Mouse (Mus musculus) liver, embryonic 11.5 days (tissue): ENCODE measurements around the gene Stxbp6. TPM values are rescaled to one million over a fixed set of nuclear protein-coding genes. Genes with fewer than 3 reads are reported as not detected.

Experiments
- ATAC-seq: fragments of 200-750 bp; cut with Nextera tagmentation; replicated peaks from 2 replicates; pipeline ENCODE4 v1.8.0; 2017; ENCODE audit warnings: moderate number of reproducible peaks, mild to moderate bottlenecking, moderate TSS enrichment, moderate library complexity; ENCODE audit not compliant: low FRiP score
- DNase-seq: peaks from one replicate; pipeline ENCODE4 v3.0.0-alpha.2; 2017; ENCODE audit warnings: low spot score
- H3K27ac ChIP-seq: fragments of 300-500 bp; sonication (generic); 2 replicates; pipeline ENCODE4 v1.5.1; 2014; ENCODE audit warnings: mild to moderate bottlenecking, low read depth, low read length, control low read depth
- H3K27me3 ChIP-seq: fragments of 300-500 bp; sonication (generic); replicated peaks from 2 replicates; pipeline ENCODE4 v1.6.1; 2014; ENCODE audit warnings: low read length, mixed read lengths; ENCODE audit not compliant: control insufficient read depth, insufficient read depth
- H3K36me3 ChIP-seq: fragments of 300-500 bp; sonication (generic); 2 replicates; pipeline ENCODE4 v1.6.1; 2014; ENCODE audit warnings: mild to moderate bottlenecking, low read length, moderate library complexity, mixed read lengths; ENCODE audit not compliant: control insufficient read depth, insufficient read depth
- H3K4me1 ChIP-seq: fragments of 300-500 bp; sonication (generic); replicated peaks from 2 replicates; pipeline ENCODE4 v1.6.1; 2014; ENCODE audit warnings: low read length, mixed read lengths; ENCODE audit not compliant: control insufficient read depth, insufficient read depth
- H3K4me2 ChIP-seq: fragments of 300-500 bp; sonication (generic); 2 replicates; pipeline ENCODE4 v1.6.1; 2014; ENCODE audit warnings: mild to moderate bottlenecking, control low read depth, moderate library complexity
- H3K4me3 ChIP-seq: fragments of 300-500 bp; sonication (generic); 2 replicates; pipeline ENCODE4 v1.5.1; 2014; ENCODE audit warnings: low read depth, low read length, control low read depth
- H3K9ac ChIP-seq: fragments of 300-500 bp; sonication (generic); 2 replicates; pipeline ENCODE4 v1.6.1; 2014; ENCODE audit warnings: low read depth, low read length, control low read depth
- H3K9me3 ChIP-seq: fragments of 300-500 bp; sonication (generic); 2 replicates; pipeline ENCODE4 v1.6.1; 2016; ENCODE audit warnings: low read length, inconsistent platforms, mixed read lengths; ENCODE audit not compliant: control insufficient read depth
- WGBS: fragments of 180-500 bp; shearing (Covaris S2); extraction: QIAGEN DNeasy Blood & Tissue Kit; methylation state at CpG from one replicate; pipeline ENCODE4 v1.1.7; 2014; 5-methylcytosine and 5-hydroxymethylcytosine counted together
- polyA plus RNA-seq: library from polyadenylated mRNA; unstranded; fragments of >200 nt; fragmentation: Nextera tagmentation; extraction: Ambion mirVana; gene quantifications from 2 replicates; pipeline ENCODE4 v1.2.1, GENCODE M21; 2014

Stxbp6 gene
- polyA plus RNA-seq, 1 experiment from 2014 or later, result 9.2 TPM

- Histone ChIP-seq H3K36me3 (no peaks in the 10 kb centered on the region), H3K4me1 (no peaks in the 10 kb centered on the region), H3K4me2 (no peak overlapping the region), H3K27ac (no peak overlapping the region), H3K4me3 (no peak overlapping the region), H3K9me3 (no peaks in the 10 kb centered on the region), H3K9ac (no peak overlapping the region), H3K27me3 (no peaks in the 10 kb centered on the region)
- DNase-seq (no peak), ATAC-seq (no peak)
- WGBS, result 61% methylated on average over 2 of the region's 2 CpGs
These were observed 201.8 kb downstream of the Stxbp6 start for GRCm38 (mm10) chr12:44872697-44873096.

- no peak overlapping the region for H3K9ac ChIP-seq
- H3K36me3 ChIP-seq, result no peaks in the 10 kb centered on the region
- DNase-seq (no peak), ATAC-seq (no peak)
- H3K4me1 ChIP-seq, result no peaks in the 10 kb centered on the region
- no peak overlapping the region for H3K4me3 ChIP-seq
- H3K9me3 ChIP-seq, result no peaks in the 10 kb centered on the region
- H3K27ac ChIP-seq, result no peak overlapping the region
- H3K4me2 ChIP-seq, result no peak overlapping the region
- WGBS, result 75% methylated on average over 3 of the region's 3 CpGs
- H3K27me3 ChIP-seq, result no peaks in the 10 kb centered on the region
These were observed 209.1 kb downstream of the Stxbp6 start for GRCm38 (mm10) chr12:44865442-44865841.

GRCm38 (mm10) chr12:44859454-44859853, 215.1 kb downstream of the Stxbp6 start:
- Histone ChIP-seq H3K9ac (no peak overlapping the region), H3K4me1 (peaks cover 4% of the 10 kb centered on the region; the same call in 1 of the 2 replicates), H3K9me3 (no peaks in the 10 kb centered on the region), H3K4me2 (no peak overlapping the region), H3K36me3 (no peaks in the 10 kb centered on the region), H3K27me3 (no peaks in the 10 kb centered on the region), H3K27ac (no peak overlapping the region), H3K4me3 (no peak overlapping the region)
- 53% methylated on average over 5 of the region's 5 CpGs for WGBS
- DNase-seq (no peak), ATAC-seq (no peak)

GRCm38 (mm10) chr12:44858110-44858885, 216.2 kb downstream of the Stxbp6 start:
- no peaks in the 10 kb centered on the region for H3K27me3 ChIP-seq
- no peaks in the 10 kb centered on the region for H3K9me3 ChIP-seq
- ATAC-seq (peak; percentile 49), DNase-seq (no peak)
- WGBS, result 43% methylated on average over 4 of the region's 4 CpGs
- no peak overlapping the region for H3K4me2 ChIP-seq
- no peak overlapping the region for H3K9ac ChIP-seq
- H3K4me1 ChIP-seq, result peaks cover 4% of the 10 kb centered on the region; the same call in 1 of the 2 replicates
- no peak overlapping the region for H3K27ac ChIP-seq
- H3K4me3 ChIP-seq, result no peak overlapping the region
- H3K36me3 ChIP-seq, result no peaks in the 10 kb centered on the region

GRCm38 (mm10) chr12:44852024-44852423, 222.5 kb downstream of the Stxbp6 start:
- Histone ChIP-seq H3K9me3 (no peaks in the 10 kb centered on the region), H3K4me1 (no peaks in the 10 kb centered on the region), H3K27ac (no peak overlapping the region), H3K27me3 (no peaks in the 10 kb centered on the region), H3K9ac (no peak overlapping the region), H3K36me3 (no peaks in the 10 kb centered on the region), H3K4me3 (no peak overlapping the region), H3K4me2 (no peak overlapping the region)
- no peak for DNase-seq
- WGBS, result 67% methylated on average over 1 of the region's 1 CpGs
- no peak for ATAC-seq

- no peak overlapping the region for H3K27ac ChIP-seq
- WGBS, result 57% methylated on average over 1 of the region's 1 CpGs
- H3K4me1 ChIP-seq, result no peaks in the 10 kb centered on the region
- no peak for ATAC-seq
- DNase-seq, result no peak
- H3K27me3 ChIP-seq, result no peaks in the 10 kb centered on the region
- no peak overlapping the region for H3K4me3 ChIP-seq
- no peaks in the 10 kb centered on the region for H3K36me3 ChIP-seq
- no peaks in the 10 kb centered on the region for H3K9me3 ChIP-seq
- H3K9ac ChIP-seq, result no peak overlapping the region
- H3K4me2 ChIP-seq, result no peak overlapping the region
These were observed 224.0 kb downstream of the Stxbp6 start for GRCm38 (mm10) chr12:44850516-44850915.

GRCm38 (mm10) chr12:44848483-44849221, 225.9 kb downstream of the Stxbp6 start:
- H3K27me3 ChIP-seq, result no peaks in the 10 kb centered on the region
- no peak overlapping the region for H3K4me3 ChIP-seq
- ATAC-seq, result no peak
- DNase-seq, result no peak
- no peaks in the 10 kb centered on the region for H3K36me3 ChIP-seq
- no peaks in the 10 kb centered on the region for H3K4me1 ChIP-seq
- no peaks in the 10 kb centered on the region for H3K9me3 ChIP-seq
- H3K4me2 ChIP-seq, result no peak overlapping the region
- WGBS, result 41% methylated on average over 3 of the region's 3 CpGs
- no peak overlapping the region for H3K9ac ChIP-seq
- H3K27ac ChIP-seq, result no peak overlapping the region

GRCm38 (mm10) chr12:44840585-44840984, 233.9 kb downstream of the Stxbp6 start:
- Histone ChIP-seq H3K4me2 (no peak overlapping the region), H3K4me1 (no peaks in the 10 kb centered on the region), H3K27me3 (no peaks in the 10 kb centered on the region), H3K9ac (no peak overlapping the region), H3K9me3 (no peaks in the 10 kb centered on the region), H3K4me3 (no peak overlapping the region), H3K36me3 (no peaks in the 10 kb centered on the region), H3K27ac (no peak overlapping the region)
- DNase-seq, result no peak
- ATAC-seq, result no peak
- WGBS, result 78% methylated on average over 2 of the region's 2 CpGs
